Mouse (Mus musculus) midbrain, embryonic 14.5 days (tissue): ENCODE measurements around the gene Ryr3. TPM values are rescaled to one million over a fixed set of nuclear protein-coding genes. Genes with fewer than 3 reads are reported as not detected.
A peak's percentile ranks its signal among the peaks of the same experiment; 100 is the strongest.

ENCODE experiments used
- ATAC-seq: fragments of 200-750 bp; cut with Nextera tagmentation; 2 replicates; pipeline ENCODE4 v1.8.0; 2017; ENCODE audit warnings: moderate number of reproducible peaks, moderate library complexity; ENCODE audit not compliant: low FRiP score, low TSS enrichment
- DNase-seq: peaks from one replicate; pipeline ENCODE4 v3.0.0-alpha.2; 2015
- H3K27ac ChIP-seq: fragments of 300-500 bp; sonication (generic); replicated peaks from 2 replicates; pipeline ENCODE4 v1.5.1; 2014; ENCODE audit warnings: mild to moderate bottlenecking, low read depth, low read length, moderate library complexity
- H3K27me3 ChIP-seq: fragments of 300-500 bp; sonication (generic); 2 replicates; pipeline ENCODE4 v1.6.1; 2014; ENCODE audit warnings: low read length, control low read depth, mixed read lengths; ENCODE audit not compliant: control insufficient read depth, insufficient read depth
- H3K36me3 ChIP-seq: fragments of 300-500 bp; sonication (generic); 2 replicates; pipeline ENCODE4 v1.6.1; 2014; ENCODE audit warnings: low read length, control low read depth; ENCODE audit not compliant: control insufficient read depth, insufficient read depth
- H3K4me1 ChIP-seq: fragments of 300-500 bp; sonication (generic); 2 replicates; pipeline ENCODE4 v1.6.1; 2014; ENCODE audit warnings: mild to moderate bottlenecking, antibody characterized with exemption, low read length, control low read depth; ENCODE audit not compliant: control insufficient read depth, insufficient read depth
- H3K4me2 ChIP-seq: fragments of 300-500 bp; sonication (generic); 2 replicates; pipeline ENCODE4 v1.6.1; 2014; ENCODE audit warnings: mild to moderate bottlenecking, low read length, moderate library complexity
- H3K4me3 ChIP-seq: fragments of 300-500 bp; sonication (generic); replicated peaks from 2 replicates; pipeline ENCODE4 v1.5.1; 2014; ENCODE audit warnings: low read depth, low read length
- H3K9ac ChIP-seq: fragments of 300-500 bp; sonication (generic); replicated peaks from 2 replicates; pipeline ENCODE4 v1.6.1; 2014; ENCODE audit warnings: mild to moderate bottlenecking, low read length, moderate library complexity
- H3K9me3 ChIP-seq: fragments of 300-500 bp; sonication (generic); 2 replicates; pipeline ENCODE4 v1.6.1; 2016; ENCODE audit warnings: low read length, control low read depth, mixed read lengths; ENCODE audit not compliant: control insufficient read depth
- WGBS: fragments of 180-500 bp; shearing (Covaris S2); extraction: QIAGEN DNeasy Blood & Tissue Kit; methylation state at CpG from one replicate; pipeline ENCODE4 v1.1.7; 2014; 5-methylcytosine and 5-hydroxymethylcytosine counted together
- polyA plus RNA-seq: library from polyadenylated mRNA; unstranded; fragments of >200 nt; fragmentation: Nextera tagmentation; extraction: Ambion mirVana; gene quantifications from 2 replicates; pipeline ENCODE4 v1.2.1, GENCODE M21; 2014

Ryr3 gene
- polyA plus RNA-seq, 1 experiment from 2014 or later = 4.3 TPM

DNA sequence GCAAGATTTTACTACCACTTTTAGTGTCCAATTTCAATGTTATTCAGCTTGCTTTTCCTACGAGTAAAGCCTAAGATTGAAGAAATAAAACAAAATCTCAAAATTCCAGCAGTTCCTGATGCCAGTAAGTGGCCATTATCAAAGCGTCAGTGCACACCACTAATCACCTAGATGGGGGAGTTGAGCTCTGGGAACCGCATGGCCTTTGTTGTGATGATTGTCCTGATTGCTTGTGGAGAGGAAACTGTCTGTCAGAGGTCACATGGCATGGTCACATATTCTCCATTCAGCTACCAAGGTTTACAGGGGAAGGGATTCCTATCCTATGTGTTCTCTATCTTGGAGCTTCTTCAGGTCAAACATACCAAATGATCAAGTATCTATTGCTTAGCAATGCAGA, 399.9 kb downstream of the Ryr3 start:
- no peaks in the 10 kb centered on the region for H3K9me3 ChIP-seq
- no peak overlapping the region for H3K9ac ChIP-seq
- no peak for ATAC-seq
- no peaks in the 10 kb centered on the region for H3K36me3 ChIP-seq
- no peaks in the 10 kb centered on the region for H3K4me1 ChIP-seq
- WGBS = 64% methylated on average over 3 of the region's 3 CpGs
- no peak overlapping the region for H3K4me3 ChIP-seq
- no peak overlapping the region for H3K4me2 ChIP-seq
- H3K27me3 ChIP-seq = no peaks in the 10 kb centered on the region
- no peak overlapping the region for H3K27ac ChIP-seq
- no peak for DNase-seq

DNA sequence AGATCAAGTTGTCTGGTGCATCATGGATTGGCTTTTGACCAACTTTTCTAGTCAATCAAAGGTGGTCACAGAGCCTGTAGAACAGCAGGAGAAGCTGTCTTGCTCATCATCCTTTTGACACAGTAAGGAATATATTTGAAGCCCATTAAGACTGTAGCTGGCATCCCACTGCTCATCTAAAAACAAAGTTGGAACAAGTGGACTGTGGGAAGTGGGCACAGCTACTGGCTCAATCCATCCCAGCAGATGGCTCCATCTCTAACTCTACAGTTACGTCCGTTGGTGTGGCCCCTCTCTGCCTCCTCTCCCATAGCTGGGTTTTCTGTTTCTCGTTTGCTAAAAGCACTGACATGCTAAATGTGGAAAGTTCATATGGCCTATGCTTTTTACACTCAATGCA, 400.9 kb downstream of the Ryr3 start:
- H3K9ac ChIP-seq = no peak overlapping the region
- no peaks in the 10 kb centered on the region for H3K36me3 ChIP-seq
- no peak overlapping the region for H3K27ac ChIP-seq
- WGBS = 94% methylated on average over 3 of the region's 3 CpGs
- ATAC-seq (no peak), DNase-seq (no peak)
- H3K9me3 ChIP-seq = no peaks in the 10 kb centered on the region
- no peak overlapping the region for H3K4me3 ChIP-seq
- no peak overlapping the region for H3K4me2 ChIP-seq
- no peaks in the 10 kb centered on the region for H3K27me3 ChIP-seq
- H3K4me1 ChIP-seq = no peaks in the 10 kb centered on the region

DNA sequence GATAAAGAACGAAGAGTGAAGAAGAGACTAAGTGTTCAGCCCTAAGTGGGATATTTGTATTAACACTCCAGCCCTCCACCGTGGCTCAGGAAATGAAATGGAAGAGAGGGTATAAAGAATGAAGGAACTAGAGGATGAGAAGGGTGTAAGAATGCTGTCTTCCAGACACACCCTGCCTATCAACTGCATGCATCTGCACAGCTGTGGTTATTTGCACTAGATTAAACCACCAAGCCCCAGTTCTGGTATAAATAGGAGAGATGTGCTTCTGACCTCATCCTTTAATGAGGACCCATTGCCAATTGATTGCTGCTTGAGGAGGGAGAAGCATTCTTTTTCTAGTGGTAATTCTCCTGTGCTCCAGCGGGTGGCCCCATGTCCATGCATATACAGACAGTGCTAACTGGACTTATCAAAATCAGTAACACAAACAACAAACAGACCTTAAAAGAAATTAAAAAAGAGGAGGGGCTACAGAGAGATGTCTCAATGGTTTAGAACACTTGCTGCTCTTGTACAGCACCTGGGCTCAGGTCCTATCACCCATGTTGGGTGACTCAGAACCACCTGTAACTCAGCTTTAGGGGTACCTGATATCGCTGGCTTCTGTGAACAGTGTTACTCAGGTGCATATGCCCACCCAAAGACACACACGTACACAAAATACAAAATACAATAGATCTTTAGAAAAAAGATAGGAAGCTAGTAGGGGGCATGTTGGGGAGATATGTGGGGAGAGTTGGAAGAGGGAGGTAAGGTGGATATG, 404.1 kb downstream of the Ryr3 start:
- no peak overlapping the region for H3K4me3 ChIP-seq
- no peak overlapping the region for H3K4me2 ChIP-seq
- no peak overlapping the region for H3K27ac ChIP-seq
- H3K9ac ChIP-seq = no peak overlapping the region
- DNase-seq = peak; percentile 62
- 71% methylated on average over 5 of the region's 5 CpGs for WGBS
- H3K9me3 ChIP-seq = no peaks in the 10 kb centered on the region
- no peaks in the 10 kb centered on the region for H3K4me1 ChIP-seq
- H3K27me3 ChIP-seq = no peaks in the 10 kb centered on the region
- no peaks in the 10 kb centered on the region for H3K36me3 ChIP-seq
- peak; percentile 40; the same call in 1 of the 2 replicates for ATAC-seq

DNA sequence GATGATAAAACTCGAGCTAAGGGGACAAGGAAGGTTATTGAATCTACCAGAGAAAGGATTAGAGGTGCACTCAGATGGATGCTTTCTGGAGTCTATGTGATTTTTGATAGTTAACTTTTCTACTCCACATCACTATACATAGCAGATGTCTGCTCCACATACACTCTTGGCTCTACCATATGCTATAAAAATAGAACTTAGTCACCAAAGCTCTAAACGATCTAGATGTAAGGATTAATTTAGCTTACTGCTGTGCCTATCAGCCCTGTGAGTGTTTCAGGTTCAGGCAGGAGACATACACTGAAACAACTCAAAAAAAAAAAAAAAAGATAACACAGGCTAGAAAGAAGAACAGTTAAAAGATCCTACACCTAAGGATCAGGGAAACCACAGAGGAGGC, 410.9 kb downstream of the Ryr3 start:
- H3K4me1 ChIP-seq = no peaks in the 10 kb centered on the region
- no peak overlapping the region for H3K4me3 ChIP-seq
- H3K4me2 ChIP-seq = no peak overlapping the region
- no peaks in the 10 kb centered on the region for H3K36me3 ChIP-seq
- no peaks in the 10 kb centered on the region for H3K27me3 ChIP-seq
- H3K9me3 ChIP-seq = no peaks in the 10 kb centered on the region
- no peak overlapping the region for H3K27ac ChIP-seq
- no peak overlapping the region for H3K9ac ChIP-seq
- DNase-seq (no peak), ATAC-seq (no peak)
- 75% methylated on average over 2 of the region's 2 CpGs for WGBS

DNA sequence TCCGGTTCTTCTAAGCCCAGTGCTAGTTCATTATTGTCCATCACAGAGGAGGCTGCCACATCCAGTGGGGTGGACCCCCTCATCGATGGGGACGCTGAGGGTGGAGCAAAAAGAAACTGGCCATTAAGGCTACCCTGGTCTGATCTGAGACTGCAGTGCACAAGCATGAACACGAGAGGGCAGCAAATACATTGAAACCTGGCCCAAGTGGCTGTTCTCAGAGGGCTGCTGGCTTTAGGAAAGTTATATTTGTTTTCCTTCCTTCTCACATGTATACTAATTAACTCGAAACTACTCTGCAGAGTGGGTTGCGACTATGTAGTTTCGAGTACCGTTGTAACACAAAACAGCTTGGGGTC, 416.9 kb downstream of the Ryr3 start:
- peak; percentile 86 for DNase-seq
- peak; percentile 81 for ATAC-seq
- Histone ChIP-seq H3K4me3 (no peak overlapping the region), H3K9me3 (no peaks in the 10 kb centered on the region), H3K9ac (no peak overlapping the region), H3K27me3 (no peaks in the 10 kb centered on the region), H3K4me1 (no peaks in the 10 kb centered on the region), H3K4me2 (no peak overlapping the region), H3K27ac (no peak overlapping the region), H3K36me3 (no peaks in the 10 kb centered on the region)
- WGBS = 28% methylated on average over 8 of the region's 8 CpGs

DNA sequence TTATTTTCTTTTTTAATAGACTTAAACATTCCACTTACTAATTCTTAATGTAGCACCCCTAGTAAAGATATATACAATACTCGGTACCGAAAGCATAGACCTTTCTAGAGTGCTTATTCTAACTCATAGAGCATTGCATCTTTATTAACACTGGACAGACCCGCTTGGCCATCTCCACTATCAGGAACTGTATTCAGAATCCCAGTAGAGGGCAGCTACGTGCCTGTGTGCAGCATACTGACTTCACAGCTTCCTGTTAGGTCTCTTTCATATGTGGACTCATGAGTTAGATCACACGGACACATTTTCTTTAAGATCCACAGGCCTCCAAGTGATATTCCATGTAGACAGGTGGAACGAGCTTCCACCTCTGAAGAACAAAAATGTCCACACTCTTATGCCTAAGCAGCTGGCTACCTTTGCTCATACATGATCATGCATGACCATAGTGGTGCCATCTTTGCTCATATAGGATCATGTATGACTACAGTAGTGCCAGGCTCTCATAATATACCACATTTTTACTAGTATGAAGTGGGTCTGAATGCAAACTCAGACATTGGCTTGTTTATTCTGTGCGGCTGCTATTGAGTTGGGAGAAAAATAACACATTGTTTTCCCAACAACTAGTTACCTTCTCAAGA, 417.4 kb downstream of the Ryr3 start:
- no peaks in the 10 kb centered on the region for H3K36me3 ChIP-seq
- H3K9me3 ChIP-seq = no peaks in the 10 kb centered on the region
- no peak overlapping the region for H3K4me2 ChIP-seq
- no peak overlapping the region for H3K4me3 ChIP-seq
- DNase-seq (no peak), ATAC-seq (0 out of 2 replicates have a peak, but pooled peaks have one; percentile 41)
- H3K27ac ChIP-seq = no peak overlapping the region
- H3K4me1 ChIP-seq = no peaks in the 10 kb centered on the region
- H3K9ac ChIP-seq = no peak overlapping the region
- 81% methylated on average over 7 of the region's 7 CpGs for WGBS
- no peaks in the 10 kb centered on the region for H3K27me3 ChIP-seq

DNA sequence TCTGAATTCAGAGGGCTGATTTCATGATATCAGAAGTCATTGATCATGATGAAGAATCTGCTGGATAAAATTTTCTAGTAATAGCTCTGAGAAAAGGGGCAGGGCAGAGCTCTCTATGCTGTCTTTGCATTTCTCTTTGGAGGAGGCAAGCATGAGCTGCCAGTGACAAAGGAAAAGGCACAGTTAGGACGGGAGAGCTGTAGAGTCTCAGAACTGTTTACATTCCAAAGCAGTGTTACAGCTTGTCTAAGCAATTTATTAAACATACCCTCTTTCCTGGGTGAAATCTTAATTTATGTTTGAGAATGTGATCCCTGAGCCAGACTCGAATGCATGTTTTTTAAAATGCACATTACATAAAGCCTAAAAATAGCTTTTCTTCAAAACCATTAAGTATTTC, 435.3 kb downstream of the Ryr3 start:
- 47% methylated on average over 2 of the region's 2 CpGs for WGBS
- no peak for DNase-seq

DNA sequence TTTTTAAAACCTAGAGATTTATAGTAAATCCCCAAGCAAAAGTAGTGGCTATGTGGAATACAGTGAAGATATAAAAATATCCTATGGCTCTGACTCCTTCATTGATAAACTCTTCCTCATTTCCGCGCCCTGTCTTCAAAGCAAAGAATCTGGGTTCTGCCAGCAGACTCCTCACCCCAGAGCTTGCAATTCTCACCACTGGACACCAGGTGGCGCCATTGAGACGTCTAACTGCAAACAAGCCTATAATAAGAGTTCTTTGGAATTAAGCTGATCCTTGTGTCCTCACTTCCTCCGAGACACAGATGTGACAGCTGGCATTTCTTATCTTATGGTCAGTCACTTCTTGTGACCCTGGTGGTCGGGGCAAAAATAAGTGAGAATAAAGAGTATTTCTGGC, 442.1 kb downstream of the Ryr3 start:
- Histone ChIP-seq H3K9me3 (no peaks in the 10 kb centered on the region), H3K27me3 (no peaks in the 10 kb centered on the region), H3K9ac (no peak overlapping the region), H3K27ac (no peak overlapping the region), H3K36me3 (no peaks in the 10 kb centered on the region), H3K4me3 (no peak overlapping the region), H3K4me2 (no peak overlapping the region), H3K4me1 (no peaks in the 10 kb centered on the region)
- 32% methylated on average over 6 of the region's 6 CpGs for WGBS
- ATAC-seq (no peak), DNase-seq (peak; percentile 80)

More for the DNA sequence above, 435.3 kb downstream of the Ryr3 start:
- Histone ChIP-seq H3K4me2 (no peak overlapping the region), H3K4me1 (no peaks in the 10 kb centered on the region), H3K36me3 (no peaks in the 10 kb centered on the region), H3K9me3 (no peaks in the 10 kb centered on the region), H3K4me3 (no peak overlapping the region), H3K27me3 (no peaks in the 10 kb centered on the region), H3K27ac (no peak overlapping the region), H3K9ac (no peak overlapping the region)
- no peak for ATAC-seq

DNA sequence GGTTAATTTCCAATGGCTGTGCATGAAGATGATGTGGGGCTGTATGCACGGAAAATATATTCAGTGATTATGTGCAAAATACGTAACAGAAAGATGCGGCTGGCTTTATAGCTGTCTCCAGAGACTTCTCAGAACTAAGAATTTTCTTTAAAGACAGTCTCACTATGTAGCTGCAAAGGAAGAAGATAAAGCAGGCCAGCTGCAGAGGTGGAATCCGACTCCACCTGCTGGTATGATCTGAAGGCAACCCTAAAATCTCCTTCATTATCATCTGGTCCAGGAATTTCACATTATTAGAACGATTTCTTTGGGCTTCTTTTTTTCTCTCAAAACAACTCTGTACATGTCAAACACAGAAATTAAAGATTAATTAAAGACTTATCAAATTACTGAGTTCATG, 449.2 kb downstream of the Ryr3 start:
- H3K27me3 ChIP-seq = no peaks in the 10 kb centered on the region
- H3K4me3 ChIP-seq = no peak overlapping the region
- H3K9me3 ChIP-seq = no peaks in the 10 kb centered on the region
- no peak overlapping the region for H3K4me2 ChIP-seq
- H3K27ac ChIP-seq = no peak overlapping the region
- H3K4me1 ChIP-seq = no peaks in the 10 kb centered on the region
- H3K9ac ChIP-seq = no peak overlapping the region
- 65% methylated on average over 5 of the region's 5 CpGs for WGBS
- no peaks in the 10 kb centered on the region for H3K36me3 ChIP-seq
- peak; percentile 76 for DNase-seq
- ATAC-seq = 0 out of 2 replicates have a peak, but pooled peaks have one; percentile 52
